Mouse (Mus musculus): Measurements from ENCODE around the gene Gm5617. TPM values are rescaled to one million over a fixed set of nuclear protein-coding genes. Genes with fewer than 3 reads are reported as not detected.

Gm5617 gene
- polyA plus RNA-seq, 1 experiment, result 102 TPM

DNA sequence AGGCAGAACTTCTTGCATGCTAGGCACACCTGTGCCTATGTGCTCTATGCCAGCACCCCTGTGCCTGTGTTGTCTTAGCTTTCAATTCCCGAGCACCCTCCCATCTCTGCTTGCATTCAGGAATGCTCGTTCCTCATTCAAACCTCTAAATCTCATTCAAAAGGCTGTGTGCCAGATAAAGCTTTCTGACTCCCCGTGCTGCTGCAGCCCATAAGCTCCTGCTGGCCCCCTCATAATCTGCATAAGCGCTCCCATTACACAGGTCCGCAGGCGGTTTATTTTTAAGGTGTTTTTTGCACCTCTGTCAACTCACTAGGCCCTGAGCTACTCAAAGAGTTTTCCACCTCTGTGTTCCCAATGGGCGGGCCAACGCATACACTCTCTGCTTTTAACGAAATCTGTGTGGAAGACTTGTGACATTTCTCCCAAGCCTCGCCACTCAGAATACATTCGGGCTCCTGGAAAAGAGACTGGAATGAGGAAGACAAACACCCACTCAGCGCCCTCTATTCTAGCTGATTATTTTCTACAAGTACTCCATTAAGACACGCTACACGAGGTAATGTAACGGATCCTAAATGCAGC is 22.7 kb upstream of the Gm5617 start:
- TF ChIP-seq GATA1 (IDR thresholded peaks at IDR 0.05; ENCODE audit: borderline replicate concordance, low read length) (no peak), FLI1 (IDR thresholded peaks at IDR 0.05; ENCODE audit: low read length) (no peak)
- no peaks in the 10 kb centered on the region for H3K27me3 ChIP-seq (replicated peaks)
- H3K4me1 ChIP-seq, result peaks cover 17% of the 10 kb centered on the region; the same call in 1 of the 2 replicates
- H3K9me3 ChIP-seq, result no peaks in the 10 kb centered on the region
- H3K4me3 ChIP-seq (replicated peaks), result no peak overlapping the region
- peaks cover 96% of the 10 kb centered on the region for H3K36me3 ChIP-seq (replicated peaks; ENCODE audit: low read length)

DNA sequence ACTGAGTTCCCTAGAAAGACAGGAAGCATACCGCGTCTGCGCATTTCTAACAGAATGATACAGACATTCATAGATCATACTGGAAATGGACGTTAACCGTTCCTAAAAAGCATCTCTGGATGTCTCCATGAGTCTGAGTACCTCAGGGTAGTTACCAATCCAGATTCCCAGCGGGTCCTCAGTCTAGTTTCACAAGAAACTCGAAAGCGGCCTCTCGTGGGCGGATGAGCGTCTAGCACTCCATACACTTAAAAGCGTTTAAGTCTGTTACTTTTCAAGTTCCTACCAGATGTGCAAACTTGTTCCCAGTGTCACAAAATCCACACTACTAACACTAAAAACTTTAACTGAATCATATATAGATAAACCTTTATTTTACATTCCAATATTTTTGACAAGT is 22.1 kb upstream of the Gm5617 start:
- TF ChIP-seq FLI1 (IDR thresholded peaks at IDR 0.05; ENCODE audit: low read length), result no peak
- Histone ChIP-seq H3K9me3 (no peaks in the 10 kb centered on the region), H3K4me1 (peaks cover 23% of the 10 kb centered on the region), H3K4me3 (replicated peaks) (no peak overlapping the region), H3K36me3 (replicated peaks; ENCODE audit: low read length) (peaks cover 97% of the 10 kb centered on the region), H3K27me3 (replicated peaks) (no peaks in the 10 kb centered on the region)

GRCm38 (mm10) chr9:48474367-48474766 is 20.9 kb upstream of the Gm5617 start:
- no peak overlapping the region for H3K4me3 ChIP-seq (replicated peaks)
- no peaks in the 10 kb centered on the region for H3K27me3 ChIP-seq (replicated peaks)
- H3K36me3 ChIP-seq (replicated peaks; ENCODE audit: low read length), result peaks cover 96% of the 10 kb centered on the region
- no peaks in the 10 kb centered on the region for H3K9me3 ChIP-seq
- peaks cover 35% of the 10 kb centered on the region for H3K4me1 ChIP-seq
- no peak for TF ChIP-seq FLI1 (IDR thresholded peaks at IDR 0.05; ENCODE audit: low read length)
- TF ChIP-seq GATA1 (IDR thresholded peaks at IDR 0.05; ENCODE audit: borderline replicate concordance, low read length), result no peak

DNA sequence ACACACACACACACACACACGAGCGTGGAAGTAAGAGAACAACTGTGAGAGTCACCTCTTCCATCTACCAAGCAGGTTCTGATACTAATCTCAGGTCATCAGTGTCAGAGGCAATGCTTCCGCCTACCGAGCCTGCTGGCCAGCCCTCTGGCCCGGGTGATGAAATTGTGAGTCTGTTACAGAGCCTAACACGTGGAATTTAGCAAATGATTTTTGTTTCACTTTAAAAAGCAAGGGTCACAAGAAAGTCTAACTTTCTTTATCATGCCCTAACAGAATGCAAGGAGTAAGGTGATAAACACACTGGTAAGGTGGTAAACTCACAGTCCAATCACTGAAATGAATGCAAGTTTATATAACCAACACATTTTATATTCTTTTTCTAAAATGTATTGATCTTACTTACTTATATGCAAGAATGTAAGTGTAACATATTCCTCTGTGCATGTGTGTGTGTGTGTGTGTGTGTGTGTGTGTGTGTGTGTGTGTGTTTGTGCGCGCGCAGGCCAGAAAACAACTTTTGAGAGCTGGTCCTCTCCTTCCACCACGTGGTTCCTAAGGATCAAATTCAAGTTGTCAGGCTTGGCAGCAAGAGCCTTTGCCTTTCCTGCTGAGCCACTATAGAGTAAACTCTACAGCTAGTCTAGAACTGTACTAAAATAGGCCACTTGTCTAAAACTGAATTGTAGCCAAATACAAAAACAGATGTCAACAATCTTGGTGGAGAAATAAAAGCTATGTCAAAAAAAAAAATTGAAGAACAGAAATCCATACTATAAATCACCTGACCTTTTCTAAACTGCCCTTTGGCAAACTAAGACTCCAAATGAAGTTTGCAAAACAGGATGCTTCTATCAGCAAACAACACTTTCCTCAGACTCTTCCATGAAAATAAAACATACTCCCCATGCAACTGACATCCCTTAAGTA is 18.7 kb upstream of the Gm5617 start:
- Histone ChIP-seq H3K4me1 (peaks cover 50% of the 10 kb centered on the region), H3K4me3 (replicated peaks) (no peak overlapping the region), H3K36me3 (replicated peaks; ENCODE audit: low read length) (peaks cover 74% of the 10 kb centered on the region), H3K9me3 (no peaks in the 10 kb centered on the region), H3K27me3 (replicated peaks) (no peaks in the 10 kb centered on the region)
- TF ChIP-seq FLI1 (IDR thresholded peaks at IDR 0.05; ENCODE audit: low read length) (no peak), GATA1 (IDR thresholded peaks at IDR 0.05; ENCODE audit: borderline replicate concordance, low read length) (no peak)

DNA sequence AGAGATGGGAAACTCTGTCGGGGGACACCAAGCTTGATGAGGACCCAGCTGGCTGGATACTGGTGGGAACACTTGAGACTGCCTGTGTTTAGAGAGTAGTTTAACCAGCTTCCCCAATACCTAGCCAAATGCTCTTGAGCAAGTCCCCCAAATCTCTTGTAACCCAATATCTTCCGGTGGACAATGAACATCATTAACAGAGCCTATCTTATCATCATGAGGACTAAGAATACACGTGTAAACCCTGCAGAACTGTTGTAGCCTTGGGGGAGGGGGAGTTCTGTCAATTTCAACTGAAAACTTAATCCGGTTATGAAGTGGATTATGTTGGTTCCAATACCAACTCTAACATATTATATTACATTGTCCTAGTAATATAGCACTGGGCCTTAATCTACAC is 16.4 kb upstream of the Gm5617 start:
- TF ChIP-seq FLI1 (IDR thresholded peaks at IDR 0.05; ENCODE audit: low read length), result no peak
- no peak for TF ChIP-seq GATA1 (IDR thresholded peaks at IDR 0.05; ENCODE audit: borderline replicate concordance, low read length)
- no peaks in the 10 kb centered on the region for H3K27me3 ChIP-seq (replicated peaks)
- peaks cover 54% of the 10 kb centered on the region for H3K36me3 ChIP-seq (replicated peaks; ENCODE audit: low read length)
- H3K4me1 ChIP-seq, result peaks cover 56% of the 10 kb centered on the region
- H3K9me3 ChIP-seq, result no peaks in the 10 kb centered on the region
- no peak overlapping the region for H3K4me3 ChIP-seq (replicated peaks)

DNA sequence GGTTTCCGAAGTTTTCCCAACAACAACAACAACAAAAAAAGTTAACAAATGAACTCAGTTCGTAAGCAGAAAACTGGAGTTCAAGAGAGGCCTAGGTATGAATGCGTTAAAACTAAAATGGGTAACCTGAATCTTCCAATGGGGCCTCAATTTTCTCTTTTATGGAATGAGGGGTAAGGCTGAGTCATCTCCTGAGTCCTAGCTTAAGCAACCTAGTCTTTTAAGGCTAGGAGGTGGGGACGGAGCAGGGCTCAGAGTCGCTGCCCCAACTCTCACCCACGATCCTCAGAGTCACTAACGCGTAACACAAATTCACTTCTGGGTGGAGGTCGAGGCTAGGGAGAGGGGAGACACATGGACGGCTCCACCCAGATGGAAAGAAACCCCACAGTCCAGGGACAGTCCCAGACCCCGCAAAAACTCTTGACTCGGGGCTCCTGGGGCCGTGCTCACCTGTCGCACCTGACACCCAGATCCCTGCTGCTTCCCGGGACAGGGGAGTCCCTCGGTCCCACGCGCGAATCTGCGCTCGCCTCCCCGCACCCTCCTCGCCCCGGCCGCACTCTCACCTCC is 15.3 kb upstream of the Gm5617 start:
- peak overlapping the region; percentile 100 for H3K4me3 ChIP-seq (replicated peaks)
- peaks cover 54% of the 10 kb centered on the region for H3K4me1 ChIP-seq
- no peaks in the 10 kb centered on the region for H3K9me3 ChIP-seq
- no peaks in the 10 kb centered on the region for H3K27me3 ChIP-seq (replicated peaks)
- TF ChIP-seq FLI1 (IDR thresholded peaks at IDR 0.05; ENCODE audit: low read length) (no peak), GATA1 (IDR thresholded peaks at IDR 0.05; ENCODE audit: borderline replicate concordance, low read length) (no peak)
- H3K36me3 ChIP-seq (replicated peaks; ENCODE audit: low read length), result peaks cover 49% of the 10 kb centered on the region

GRCm38 (mm10) chr9:48480411-48481213 is 14.6 kb upstream of the Gm5617 start, which contains the start of gene Rexo2:
TSS of gene Rexo2 (minus strand) at chr9:48480623.
- peaks cover 47% of the 10 kb centered on the region for H3K36me3 ChIP-seq (replicated peaks; ENCODE audit: low read length)
- H3K4me1 ChIP-seq, result peaks cover 53% of the 10 kb centered on the region
- no peaks in the 10 kb centered on the region for H3K9me3 ChIP-seq
- H3K27me3 ChIP-seq (replicated peaks), result no peaks in the 10 kb centered on the region
- TF ChIP-seq FLI1 (IDR thresholded peaks at IDR 0.05; ENCODE audit: low read length) (no peak), GATA1 (IDR thresholded peaks at IDR 0.05; ENCODE audit: borderline replicate concordance, low read length) (no peak)
- H3K4me3 ChIP-seq (replicated peaks), result peak within 1 kb of the TSS; percentile 100

GRCm38 (mm10) chr9:48481214-48482134 is 13.8 kb upstream of the Gm5617 start:
- peak overlapping the region; percentile 100 for H3K4me3 ChIP-seq (replicated peaks)
- TF ChIP-seq FLI1 (IDR thresholded peaks at IDR 0.05; ENCODE audit: low read length), result no peak
- no peak for TF ChIP-seq GATA1 (IDR thresholded peaks at IDR 0.05; ENCODE audit: borderline replicate concordance, low read length)
- H3K9me3 ChIP-seq, result no peaks in the 10 kb centered on the region
- peaks cover 47% of the 10 kb centered on the region for H3K36me3 ChIP-seq (replicated peaks; ENCODE audit: low read length)
- H3K27me3 ChIP-seq (replicated peaks), result no peaks in the 10 kb centered on the region
- peaks cover 49% of the 10 kb centered on the region for H3K4me1 ChIP-seq
